Mouse (Mus musculus) embryonic facial prominence, embryonic 13.5 days (tissue): ENCODE results near the gene Fdps. TPM values are rescaled to one million over a fixed set of nuclear protein-coding genes. Genes with fewer than 3 reads are reported as not detected.
A peak's percentile ranks its signal among the peaks of the same experiment; 100 is the strongest.

ENCODE experiments used
- ATAC-seq: fragments of 200-750 bp; cut with Nextera tagmentation; 2 replicates; pipeline ENCODE4 v1.8.0; 2017; ENCODE audit warnings: low read depth; ENCODE audit not compliant: insufficient number of reproducible peaks, insufficient read depth, low FRiP score, low TSS enrichment
- H3K27ac ChIP-seq: fragments of 300-500 bp; sonication (generic); 2 replicates; pipeline ENCODE4 v1.5.1; 2015; ENCODE audit warnings: moderate library complexity, mild to moderate bottlenecking, inconsistent platforms
- H3K27me3 ChIP-seq: fragments of 300-500 bp; sonication (generic); 2 replicates; pipeline ENCODE4 v1.6.1; 2015; ENCODE audit warnings: mild to moderate bottlenecking, inconsistent platforms
- H3K36me3 ChIP-seq: fragments of 300-500 bp; sonication (generic); 2 replicates; pipeline ENCODE4 v1.6.1; 2015; ENCODE audit warnings: mild to moderate bottlenecking, inconsistent platforms
- H3K4me1 ChIP-seq: fragments of 300-500 bp; sonication (generic); 2 replicates; pipeline ENCODE4 v1.6.1; 2015; ENCODE audit warnings: inconsistent platforms
- H3K4me2 ChIP-seq: fragments of 300-500 bp; sonication (generic); 2 replicates; pipeline ENCODE4 v1.6.1; 2015; ENCODE audit warnings: moderate library complexity, mild to moderate bottlenecking, inconsistent platforms
- H3K4me3 ChIP-seq: fragments of 300-500 bp; sonication (generic); 2 replicates; pipeline ENCODE4 v1.5.1; 2015; ENCODE audit warnings: mild to moderate bottlenecking, inconsistent platforms
- H3K9ac ChIP-seq: fragments of 300-500 bp; sonication (generic); 2 replicates; pipeline ENCODE4 v1.6.1; 2015; ENCODE audit warnings: mild to moderate bottlenecking, inconsistent platforms
- H3K9me3 ChIP-seq: fragments of 300-500 bp; sonication (generic); 2 replicates; pipeline ENCODE4 v1.6.1; 2016; ENCODE audit warnings: inconsistent platforms
- WGBS: fragments of 180-500 bp; shearing (Covaris S2); methylation state at CpG from one replicate; pipeline ENCODE4 v1.1.7; 2015; ENCODE audit warnings: mixed read lengths; 5-methylcytosine and 5-hydroxymethylcytosine counted together
- polyA plus RNA-seq: library from polyadenylated mRNA; unstranded; fragments of >200 nt; fragmentation: Nextera tagmentation; extraction: Ambion mirVana; gene quantifications from 2 replicates; pipeline ENCODE4 v1.2.1, GENCODE M21; 2015

Fdps gene
- polyA plus RNA-seq, 1 experiment from 2014 or later: 231 TPM

GRCm38 (mm10) chr3:89131816-89132215, 30.1 kb upstream of the Fdps start:
- Histone ChIP-seq H3K27ac (no peak overlapping the region), H3K27me3 (peaks cover 15% of the 10 kb centered on the region; the same call in 1 of the 2 replicates), H3K36me3 (no peaks in the 10 kb centered on the region), H3K4me1 (peaks cover 10% of the 10 kb centered on the region), H3K4me3 (peak overlapping the region; percentile 40), H3K9me3 (no peaks in the 10 kb centered on the region), H3K9ac (peak overlapping the region; percentile 62), H3K4me2 (peak overlapping the region; percentile 73)
- ATAC-seq: no peak
- 37% methylated on average over 4 of the region's 4 CpGs for WGBS

- Histone ChIP-seq H3K27me3 (peaks cover 8% of the 10 kb centered on the region; the same call in 1 of the 2 replicates), H3K9me3 (no peaks in the 10 kb centered on the region), H3K9ac (no peak overlapping the region), H3K4me1 (peaks cover 10% of the 10 kb centered on the region), H3K27ac (no peak overlapping the region), H3K4me3 (no peak overlapping the region), H3K36me3 (no peaks in the 10 kb centered on the region), H3K4me2 (no peak overlapping the region)
- 90% methylated on average over 3 of the region's 3 CpGs for WGBS
- ATAC-seq: no peak
These were observed 28.1 kb upstream of the Fdps start for GRCm38 (mm10) chr3:89129908-89130307.

GRCm38 (mm10) chr3:89125981-89126380, 24.2 kb upstream of the Fdps start:
- Histone ChIP-seq H3K4me1 (no peaks in the 10 kb centered on the region), H3K9ac (no peak overlapping the region), H3K9me3 (no peaks in the 10 kb centered on the region), H3K4me3 (no peak overlapping the region), H3K36me3 (no peaks in the 10 kb centered on the region), H3K4me2 (no peak overlapping the region), H3K27ac (no peak overlapping the region), H3K27me3 (no peaks in the 10 kb centered on the region)
- WGBS: 89% methylated on average over 3 of the region's 3 CpGs
- ATAC-seq: no peak

GRCm38 (mm10) chr3:89124241-89124640, 22.5 kb upstream of the Fdps start:
- WGBS: 78% methylated on average over 3 of the region's 3 CpGs

GRCm38 (mm10) chr3:89123313-89123712, 21.6 kb upstream of the Fdps start:
- WGBS: 75% methylated on average over 2 of the region's 2 CpGs
- Histone ChIP-seq H3K4me3 (no peak overlapping the region), H3K4me2 (no peak overlapping the region), H3K27me3 (no peaks in the 10 kb centered on the region), H3K36me3 (no peaks in the 10 kb centered on the region), H3K27ac (no peak overlapping the region), H3K4me1 (no peaks in the 10 kb centered on the region), H3K9ac (no peak overlapping the region), H3K9me3 (no peaks in the 10 kb centered on the region)
- ATAC-seq: no peak

More at GRCm38 (mm10) chr3:89124241-89124640, 22.5 kb upstream of the Fdps start:
- Histone ChIP-seq H3K27me3 (no peaks in the 10 kb centered on the region), H3K4me2 (no peak overlapping the region), H3K4me3 (no peak overlapping the region), H3K9me3 (no peaks in the 10 kb centered on the region), H3K9ac (no peak overlapping the region), H3K27ac (no peak overlapping the region), H3K4me1 (no peaks in the 10 kb centered on the region), H3K36me3 (no peaks in the 10 kb centered on the region)
- ATAC-seq: no peak

GRCm38 (mm10) chr3:89115522-89115921, 13.8 kb upstream of the Fdps start:
- Histone ChIP-seq H3K9ac (no peak overlapping the region), H3K36me3 (no peaks in the 10 kb centered on the region), H3K4me2 (no peak overlapping the region), H3K4me1 (no peaks in the 10 kb centered on the region), H3K27ac (no peak overlapping the region), H3K4me3 (no peak overlapping the region), H3K9me3 (no peaks in the 10 kb centered on the region), H3K27me3 (no peaks in the 10 kb centered on the region)
- WGBS: 11% methylated on average over 2 of the region's 2 CpGs
- ATAC-seq: no peak

GRCm38 (mm10) chr3:89113058-89113457, 11.3 kb upstream of the Fdps start:
- no peak overlapping the region for H3K4me3 ChIP-seq
- no peak for ATAC-seq
- H3K9ac ChIP-seq: no peak overlapping the region
- H3K27me3 ChIP-seq: no peaks in the 10 kb centered on the region
- no peaks in the 10 kb centered on the region for H3K4me1 ChIP-seq
- H3K9me3 ChIP-seq: no peaks in the 10 kb centered on the region
- H3K27ac ChIP-seq: no peak overlapping the region
- H3K4me2 ChIP-seq: no peak overlapping the region
- no peaks in the 10 kb centered on the region for H3K36me3 ChIP-seq
- 80% methylated on average over 4 of the region's 4 CpGs for WGBS

GRCm38 (mm10) chr3:89108146-89108545, 6.4 kb upstream of the Fdps start:
- no peaks in the 10 kb centered on the region for H3K4me1 ChIP-seq
- no peaks in the 10 kb centered on the region for H3K9me3 ChIP-seq
- H3K4me2 ChIP-seq: no peak overlapping the region
- H3K36me3 ChIP-seq: no peaks in the 10 kb centered on the region
- no peak overlapping the region for H3K4me3 ChIP-seq
- no peak for ATAC-seq
- 62% methylated on average over 1 of the region's 1 CpGs for WGBS
- no peak overlapping the region for H3K27ac ChIP-seq
- H3K27me3 ChIP-seq: no peaks in the 10 kb centered on the region
- no peak overlapping the region for H3K9ac ChIP-seq

- Histone ChIP-seq H3K4me2 (no peak overlapping the region), H3K4me3 (no peak overlapping the region), H3K9ac (no peak overlapping the region), H3K9me3 (no peaks in the 10 kb centered on the region), H3K27me3 (no peaks in the 10 kb centered on the region), H3K36me3 (no peaks in the 10 kb centered on the region), H3K27ac (no peak overlapping the region), H3K4me1 (peaks cover 2% of the 10 kb centered on the region; the same call in 1 of the 2 replicates)
- ATAC-seq: no peak
- 69% methylated on average over 3 of the region's 3 CpGs for WGBS
These were observed 5.8 kb upstream of the Fdps start for GRCm38 (mm10) chr3:89107545-89107944.

- no peak for ATAC-seq
- Histone ChIP-seq H3K9ac (no peak overlapping the region), H3K9me3 (no peaks in the 10 kb centered on the region), H3K4me2 (no peak overlapping the region), H3K4me1 (peaks cover 6% of the 10 kb centered on the region), H3K4me3 (no peak overlapping the region), H3K27ac (no peak overlapping the region), H3K36me3 (no peaks in the 10 kb centered on the region), H3K27me3 (no peaks in the 10 kb centered on the region)
These were observed 5.1 kb upstream of the Fdps start for GRCm38 (mm10) chr3:89106881-89107280.

- 68% methylated on average over 4 of the region's 4 CpGs for WGBS
- Histone ChIP-seq H3K27me3 (no peaks in the 10 kb centered on the region), H3K9ac (no peak overlapping the region), H3K4me1 (peaks cover 32% of the 10 kb centered on the region), H3K27ac (no peak overlapping the region), H3K4me3 (no peak overlapping the region), H3K4me2 (no peak overlapping the region), H3K9me3 (no peaks in the 10 kb centered on the region), H3K36me3 (peaks cover 17% of the 10 kb centered on the region)
- ATAC-seq: no peak
These were observed 1.5 kb upstream of the Fdps start for GRCm38 (mm10) chr3:89103291-89103595.

GRCm38 (mm10) chr3:89102495-89103290, 934 bp upstream of the Fdps start:
- ATAC-seq: no peak
- H3K4me1 ChIP-seq: peaks cover 35% of the 10 kb centered on the region
- WGBS: 57% methylated on average over 12 of the region's 12 CpGs

More at GRCm38 (mm10) chr3:89102495-89103290, 934 bp upstream of the Fdps start:
- Histone ChIP-seq H3K27ac (peak overlapping the region; percentile 56), H3K9me3 (no peaks in the 10 kb centered on the region), H3K4me2 (peak overlapping the region; percentile 85), H3K4me3 (peak overlapping the region; percentile 67), H3K27me3 (no peaks in the 10 kb centered on the region), H3K9ac (0 out of 2 replicates have a peak overlapping the region, but pooled peaks have one; percentile 11), H3K36me3 (peaks cover 22% of the 10 kb centered on the region)
